Mouse (Mus musculus) testis, adult 2 months (tissue): ENCODE measurements around the gene Mbd6. TPM values are rescaled to one million over a fixed set of nuclear protein-coding genes. Genes with fewer than 3 reads are reported as not detected.
"Not testable (repeated sequence)": the region's sequence is repeated elsewhere in the genome, so short reads cannot be mapped to it uniquely, and the experiment has no call there.

Experiments used
- H3K27ac ChIP-seq: fragments of 200-500 bp; 2 replicates; pipeline ENCODE4 v1.5.1; 2012; ENCODE audit warnings: low read depth, low read length; ENCODE audit not compliant: control insufficient read depth, insufficient read depth
- H3K27me3 ChIP-seq: fragments of 200-500 bp; 2 replicates; pipeline ENCODE4 v1.6.1; 2012; ENCODE audit warnings: mild to moderate bottlenecking, low read length, moderate library complexity; ENCODE audit not compliant: control insufficient read depth, insufficient read depth
- H3K36me3 ChIP-seq: fragments of 200-500 bp; 2 replicates; pipeline ENCODE4 v1.6.1; 2012; ENCODE audit warnings: mild to moderate bottlenecking, low read length; ENCODE audit not compliant: control insufficient read depth, insufficient read depth
- H3K4me1 ChIP-seq: fragments of 200-500 bp; 2 replicates; pipeline ENCODE4 v1.6.1; 2012; ENCODE audit warnings: low read length; ENCODE audit not compliant: control insufficient read depth, insufficient read depth
- H3K4me3 ChIP-seq: fragments of 200-500 bp; 2 replicates; pipeline ENCODE4 v1.5.1; 2012; ENCODE audit warnings: low read depth, mild to moderate bottlenecking, low read length, moderate library complexity, mixed read lengths; ENCODE audit not compliant: control insufficient read depth
- CTCF ChIP-seq: fragments of 200-500 bp; IDR thresholded peaks from 2 replicates; pipeline ENCODE4 v1.5.1; 2012; ENCODE audit warnings: low read depth, mild to moderate bottlenecking, inconsistent platforms, low read length, moderate library complexity; ENCODE audit not compliant: control insufficient read depth, insufficient read depth, insufficient replicate concordance
- POLR2A ChIP-seq: fragments of 200-500 bp; IDR thresholded peaks from 2 replicates; pipeline ENCODE4 v1.6.1; 2012; ENCODE audit warnings: low read depth, mild to moderate bottlenecking, inconsistent platforms, low read length, moderate library complexity; ENCODE audit not compliant: control insufficient read depth
- polyA plus RNA-seq: library from polyadenylated mRNA; depleted of rRNA; stranded (reverse); fragments of >200 nt; gene quantifications from 2 replicates; pipeline ENCODE4 v1.2.3, GENCODE M21; 2012

Gene Mbd6
- polyA plus RNA-seq, 1 experiment = 74.1 TPM

- Histone ChIP-seq H3K36me3 (no peaks in the 10 kb centered on the region), H3K4me1 (peaks cover 4% of the 10 kb centered on the region; the same call in 1 of the 2 replicates), H3K27me3 (no peaks in the 10 kb centered on the region), H3K4me3 (peak overlapping the region; percentile 98), H3K27ac (peak overlapping the region; percentile 90)
- TF ChIP-seq CTCF (peak; percentile 35; the same call in 1 of the 2 replicates), POLR2A (no peak)
Measured at GRCm38 (mm10) chr10:127312356-127312676, 23.5 kb upstream of the Mbd6 start.

- H3K27ac ChIP-seq = peak within 1 kb of the TSS; percentile 90
Measured at GRCm38 (mm10) chr10:127311476-127312355, 22.9 kb upstream of the Mbd6 start, which contains the start of gene Mars. Gene Mars (minus strand): TSS chr10:127311786.

GRCm38 (mm10) chr10:127310523-127311475 lies 22.0 kb upstream of the Mbd6 start:
- Histone ChIP-seq H3K27ac (peak overlapping the region; percentile 68), H3K4me3 (peak overlapping the region; percentile 98), H3K36me3 (no peaks in the 10 kb centered on the region), H3K27me3 (no peaks in the 10 kb centered on the region), H3K4me1 (peaks cover 4% of the 10 kb centered on the region; the same call in 1 of the 2 replicates)
- TF ChIP-seq POLR2A = no peak
- no peak for TF ChIP-seq CTCF

More at GRCm38 (mm10) chr10:127311476-127312355, 22.9 kb upstream of the Mbd6 start, which contains the start of gene Mars:
- H3K36me3 ChIP-seq = no peaks in the 10 kb centered on the region
- peak; percentile 76 for TF ChIP-seq POLR2A
- TF ChIP-seq CTCF = no peak
- H3K27me3 ChIP-seq = no peaks in the 10 kb centered on the region
- H3K4me3 ChIP-seq = peak within 1 kb of the TSS; percentile 98
- peaks cover 4% of the 10 kb centered on the region; the same call in 1 of the 2 replicates for H3K4me1 ChIP-seq

GRCm38 (mm10) chr10:127309167-127309566 lies 20.3 kb upstream of the Mbd6 start:
- H3K27me3 ChIP-seq, H3K27ac ChIP-seq, H3K4me3 ChIP-seq, H3K4me1 ChIP-seq, H3K36me3 ChIP-seq: not testable (repeated sequence)

- TF ChIP-seq CTCF = no peak
- TF ChIP-seq POLR2A = no peak
- no peaks in the 10 kb centered on the region for H3K36me3 ChIP-seq
- no peak overlapping the region for H3K27ac ChIP-seq
- H3K4me3 ChIP-seq = no peak overlapping the region
- H3K27me3 ChIP-seq = no peaks in the 10 kb centered on the region
- H3K4me1 ChIP-seq = no peaks in the 10 kb centered on the region
Measured at GRCm38 (mm10) chr10:127303136-127303535, 14.3 kb upstream of the Mbd6 start.

- TF ChIP-seq CTCF = no peak
- TF ChIP-seq POLR2A = no peak
- Histone ChIP-seq H3K4me1 (no peaks in the 10 kb centered on the region), H3K36me3 (peaks cover 3% of the 10 kb centered on the region; the same call in 1 of the 2 replicates), H3K27ac (no peak overlapping the region), H3K27me3 (no peaks in the 10 kb centered on the region), H3K4me3 (no peak overlapping the region)
Measured at GRCm38 (mm10) chr10:127300361-127300760, 11.5 kb upstream of the Mbd6 start.
